Mouse (Mus musculus): ENCODE data around the gene Rbp3.
A peak's percentile ranks its signal among the peaks of the same experiment; 100 is the strongest.

The Rbp3 gene

DNA sequence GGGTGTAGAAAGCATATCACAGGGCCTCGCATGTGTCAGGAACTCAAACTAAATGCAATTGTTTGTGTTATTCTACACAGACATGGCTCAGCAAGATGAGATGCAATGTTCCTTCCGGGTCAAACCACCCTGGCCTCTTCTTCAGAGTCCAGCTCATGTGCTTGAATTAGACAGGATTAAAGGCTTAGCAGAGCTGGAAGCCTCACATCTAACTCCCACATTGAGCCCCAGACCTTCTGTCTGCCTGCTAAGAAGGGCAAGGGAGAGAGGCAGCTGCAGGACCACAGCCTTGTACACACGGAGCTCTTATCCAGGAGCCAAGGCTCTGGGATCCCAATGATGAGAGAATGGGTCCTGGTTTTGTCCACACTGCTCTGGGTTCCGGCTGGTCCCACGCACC is at the start of gene Rbp3:
TSS of gene Rbp3 (plus strand) at position 243 of the 400 bp plus-strand sequence.
- no peak for DNase-seq (ENCODE audit: low read depth, low spot score)

DNA sequence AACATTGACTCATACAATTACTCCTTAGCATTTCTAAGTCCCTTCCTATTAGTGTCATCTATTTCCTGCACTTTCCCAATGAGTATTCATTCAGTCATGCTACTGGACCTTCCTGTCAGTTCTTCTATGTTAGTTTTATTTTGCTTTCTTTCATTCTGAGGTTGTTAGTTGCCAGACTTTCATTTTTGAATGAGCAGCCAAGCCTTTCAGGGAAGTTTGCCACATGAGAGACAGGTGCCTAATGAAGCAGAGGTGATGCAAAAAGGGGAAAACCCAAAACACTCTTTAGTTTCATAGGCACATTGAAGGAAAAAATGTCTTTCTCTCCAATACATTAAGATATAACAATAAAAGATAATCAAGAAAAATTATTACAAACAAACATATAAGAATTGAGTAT is 49.0 kb upstream of the Rbp3 start:
- no peak for DNase-seq (ENCODE audit: low read depth, low spot score)

DNA sequence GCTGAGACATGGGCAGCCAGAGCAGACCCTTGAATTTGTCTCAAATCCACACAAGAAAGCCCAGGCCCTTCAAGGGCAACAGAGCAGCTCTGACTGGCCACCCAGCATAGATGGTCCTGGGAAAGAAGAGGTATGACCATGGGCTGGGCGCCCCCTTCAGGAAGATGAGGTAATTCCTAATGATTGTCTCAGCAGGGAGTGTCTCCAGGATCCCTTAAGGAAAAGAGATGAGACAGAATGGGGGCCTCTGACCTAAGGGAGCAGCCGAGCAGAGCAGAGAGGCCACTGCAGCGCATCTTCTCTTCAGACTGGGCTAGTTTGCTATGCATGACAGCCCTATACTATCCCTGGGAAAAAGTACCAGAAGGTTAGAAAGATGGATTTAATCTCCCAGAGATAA is 40.1 kb upstream of the Rbp3 start:
- DNase-seq (ENCODE audit: low read depth, low spot score), result peak; percentile 49

DNA sequence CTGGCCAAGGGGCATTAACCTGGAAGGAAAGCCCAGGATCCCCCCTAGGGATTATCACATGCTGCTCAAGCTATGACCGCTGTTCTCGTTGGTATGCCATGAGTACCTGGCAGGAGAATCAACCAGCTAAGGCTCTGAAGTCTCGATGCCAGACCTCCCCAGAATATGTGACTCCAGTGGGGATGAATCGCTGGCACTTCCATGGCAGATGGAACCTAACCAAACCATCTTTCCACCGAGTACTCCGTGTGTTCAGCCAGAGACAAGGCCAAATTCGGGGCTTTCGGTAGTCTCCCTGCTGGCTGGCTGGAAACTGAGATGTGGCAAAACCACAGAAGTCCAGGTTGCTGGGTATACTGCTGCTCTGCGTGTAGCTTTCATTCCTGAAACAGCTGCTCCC is 39.6 kb upstream of the Rbp3 start:
- no peak for DNase-seq (ENCODE audit: low read depth, low spot score)

DNA sequence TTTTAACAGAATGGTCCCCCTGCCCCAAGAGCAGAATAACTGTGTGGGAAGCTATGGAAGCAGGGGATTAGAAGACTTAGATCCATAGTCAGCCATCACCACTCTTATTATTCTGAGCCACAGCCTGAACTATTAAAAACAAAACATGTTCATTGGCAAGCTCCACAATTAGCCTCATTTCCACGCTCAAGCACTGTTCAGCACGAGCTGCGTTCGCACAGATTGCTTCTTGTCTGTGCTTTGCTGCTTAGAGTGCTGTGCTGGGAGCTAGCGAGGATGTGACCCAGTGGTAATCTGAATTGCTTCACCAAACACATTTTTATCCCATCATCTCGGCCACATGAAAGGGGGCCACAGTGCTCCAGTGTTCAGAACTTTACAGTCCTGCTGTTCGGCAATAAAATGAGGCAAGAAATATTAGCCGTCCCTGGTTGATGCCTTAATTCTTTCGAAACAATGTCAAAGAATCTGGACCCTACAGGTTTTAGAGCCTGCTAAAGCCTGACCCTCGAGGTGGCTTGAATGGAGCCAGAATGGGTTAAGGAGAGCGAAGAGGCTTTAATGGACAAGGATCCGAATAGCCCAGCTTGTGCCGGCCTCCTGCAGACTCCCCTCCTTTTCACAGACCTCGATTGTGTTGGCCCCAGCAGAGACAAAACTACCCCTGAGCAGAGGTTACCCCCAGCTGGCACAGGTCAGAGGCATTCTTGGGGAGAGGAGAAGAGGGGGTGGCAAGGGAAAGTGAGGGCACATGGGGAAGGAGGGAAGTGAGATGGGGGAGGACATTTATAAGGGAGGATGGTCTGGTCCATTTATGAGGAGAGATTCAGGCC is 32.9 kb upstream of the Rbp3 start:
- DNase-seq (ENCODE audit: low read depth, low spot score), result peak; percentile 53

DNA sequence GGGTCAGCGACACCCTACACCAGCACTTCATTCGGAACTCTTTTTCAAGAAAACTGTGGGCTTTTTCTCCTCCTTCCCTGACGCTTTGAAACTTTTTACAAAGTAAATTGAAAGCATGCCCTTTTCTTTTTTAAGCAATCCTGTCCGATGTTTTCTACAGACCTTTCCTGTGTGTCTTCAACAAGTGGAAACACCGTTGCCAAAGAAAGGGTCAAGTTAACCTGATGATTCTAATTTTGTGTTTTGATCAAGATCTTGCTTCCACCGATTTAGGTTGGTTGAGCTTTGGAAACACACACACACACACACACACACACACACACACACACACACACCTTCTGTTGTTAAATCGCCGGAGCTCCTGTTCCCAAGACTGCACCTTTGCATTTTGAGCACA is 31.0 kb upstream of the Rbp3 start:
- DNase-seq (ENCODE audit: low read depth, low spot score), result no peak

DNA sequence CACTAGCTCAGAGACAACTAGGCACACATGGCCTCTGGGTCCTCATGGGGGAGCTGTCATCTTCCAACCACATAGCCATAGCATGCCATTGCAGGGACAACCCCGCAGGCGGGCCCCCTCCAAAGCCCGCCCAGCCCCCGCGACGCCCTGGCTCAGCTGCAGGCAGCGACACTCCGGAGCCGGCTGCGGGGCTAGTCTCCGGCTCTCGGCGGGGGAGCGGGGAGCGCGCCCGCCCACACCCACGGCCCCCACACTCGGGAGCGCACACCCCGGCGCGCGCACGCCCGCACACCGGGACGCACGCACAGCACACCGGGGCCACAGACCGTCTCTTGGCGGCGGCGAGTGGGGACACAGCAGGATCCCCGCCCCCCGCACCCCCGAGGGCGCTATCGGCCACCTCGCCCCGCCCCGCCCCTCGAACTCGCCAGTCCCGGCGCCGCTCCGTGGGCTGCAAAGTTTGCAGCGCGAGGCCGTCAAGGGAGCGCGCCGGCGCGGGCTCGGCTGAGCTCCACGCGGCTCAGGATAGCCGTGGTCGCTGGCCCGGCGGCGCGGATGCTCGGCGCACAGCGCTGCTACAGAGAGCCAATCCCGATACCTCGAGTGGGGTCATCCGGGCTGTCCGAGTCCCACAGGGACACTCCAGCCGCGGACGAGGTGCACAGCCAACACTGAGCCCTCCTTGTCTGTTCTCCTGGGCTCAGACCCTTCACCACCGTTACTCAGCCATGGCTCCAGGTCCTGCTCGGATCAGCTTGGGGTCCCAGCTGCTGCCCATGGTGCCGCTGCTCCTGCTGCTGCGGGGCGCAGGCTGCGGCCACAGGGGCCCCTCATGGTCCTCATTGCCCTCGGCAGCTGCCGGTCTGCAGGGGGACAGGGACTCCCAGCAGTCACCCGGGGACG is 30.4 kb upstream of the Rbp3 start, which contains the start of gene Gdf10:
TSS of gene Gdf10 (plus strand) at position 420 of the 903 bp plus-strand sequence.
- DNase-seq (ENCODE audit: low read depth, low spot score), result peak; percentile 37

DNA sequence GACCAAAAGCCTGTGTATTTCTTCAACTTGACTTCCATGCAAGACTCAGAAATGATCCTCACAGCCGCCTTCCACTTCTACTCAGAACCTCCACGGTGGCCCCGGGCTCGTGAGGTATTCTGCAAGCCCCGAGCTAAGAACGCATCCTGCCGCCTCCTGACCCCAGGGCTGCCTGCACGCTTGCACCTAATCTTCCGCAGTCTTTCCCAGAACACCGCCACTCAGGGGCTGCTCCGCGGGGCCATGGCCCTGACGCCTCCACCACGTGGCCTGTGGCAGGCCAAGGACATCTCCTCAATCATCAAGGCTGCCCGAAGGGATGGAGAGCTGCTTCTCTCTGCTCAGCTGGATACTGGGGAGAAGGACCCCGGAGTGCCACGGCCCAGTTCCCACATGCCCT is 21.9 kb upstream of the Rbp3 start:
- no peak for DNase-seq (ENCODE audit: low read depth, low spot score)

DNA sequence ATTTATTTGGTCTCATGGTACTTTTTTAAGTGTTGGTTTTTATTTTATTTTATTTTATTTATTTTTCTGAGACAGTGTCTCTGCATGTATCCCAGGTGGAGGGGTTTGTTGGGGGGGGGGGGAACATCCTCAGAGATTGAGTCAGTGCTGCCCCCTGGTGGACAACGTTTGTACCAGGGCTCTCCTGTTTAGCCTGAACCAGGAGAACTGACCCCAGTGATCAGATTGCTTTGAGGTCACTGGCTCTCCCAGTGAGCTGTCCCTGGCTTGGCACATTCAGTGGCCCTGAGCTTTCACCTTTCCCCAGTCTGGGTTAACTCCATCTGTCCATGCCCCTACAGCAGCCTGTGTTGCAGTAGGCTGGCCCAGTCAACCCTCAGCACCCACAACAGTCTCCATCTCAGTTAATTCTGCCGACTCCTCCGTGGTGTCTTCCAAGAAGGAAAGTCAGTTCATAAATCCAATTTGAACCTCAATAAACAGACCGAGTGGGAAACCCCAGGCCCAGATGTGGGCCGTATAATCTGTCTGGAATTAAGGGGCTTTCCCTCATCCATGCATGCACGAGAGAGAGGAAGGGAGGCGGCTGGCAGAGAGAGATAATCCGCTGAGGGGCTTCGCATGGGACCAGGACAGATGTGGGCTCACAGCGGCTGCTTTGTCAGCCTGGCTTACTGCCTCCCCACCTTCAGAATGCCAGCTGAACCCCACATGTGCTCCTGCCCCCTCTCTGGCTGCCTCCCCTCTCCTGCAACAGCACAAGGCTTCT is 20.7 kb upstream of the Rbp3 start:
- peak; percentile 67 for DNase-seq (ENCODE audit: low read depth, low spot score)

DNA sequence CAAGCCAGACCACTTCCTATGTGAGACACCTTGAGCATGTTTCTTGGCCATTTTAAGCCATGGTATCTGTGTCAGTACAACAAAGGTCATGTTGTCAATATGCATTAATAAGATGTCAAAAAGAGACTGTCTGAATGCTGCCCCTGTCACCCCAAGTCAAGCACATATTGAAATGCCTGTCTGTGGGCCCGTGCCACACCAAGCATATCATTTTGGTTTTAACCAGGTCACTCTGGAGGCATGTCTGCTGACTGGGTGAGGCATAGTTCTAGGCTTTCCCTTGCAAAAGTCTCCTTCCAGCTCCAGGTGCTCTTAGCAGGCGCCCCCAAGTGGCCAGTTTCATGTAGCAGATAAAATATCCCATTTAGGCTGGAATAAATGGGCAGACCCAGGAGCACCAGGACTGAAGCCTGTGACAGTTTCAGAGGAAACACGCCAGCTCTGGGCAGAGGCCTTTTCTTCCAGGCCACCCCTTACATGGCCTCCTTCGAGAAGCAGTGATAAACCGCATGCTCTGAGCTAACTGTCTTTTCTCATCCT is 20.0 kb upstream of the Rbp3 start:
- peak; percentile 60 for DNase-seq (ENCODE audit: low read depth, low spot score)

DNA sequence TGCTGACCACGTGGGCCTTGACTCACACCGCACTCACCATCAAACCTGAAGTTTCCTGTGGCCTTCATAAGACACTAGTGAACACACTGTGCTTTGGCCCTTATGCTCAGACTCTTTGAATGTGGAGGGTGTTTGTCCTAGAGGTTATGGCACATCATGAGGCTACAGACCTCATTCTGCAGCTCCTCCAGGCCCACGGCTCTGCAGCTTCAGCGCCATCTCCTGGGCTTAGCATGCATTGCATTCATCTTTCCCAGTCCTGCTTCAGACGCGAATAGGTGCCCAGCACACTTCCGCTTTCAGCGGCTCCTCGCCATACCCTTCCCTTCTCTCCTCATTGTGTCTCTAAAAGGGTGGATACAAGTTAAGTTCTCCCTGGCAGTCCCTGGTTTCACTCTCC is 14.7 kb upstream of the Rbp3 start:
- DNase-seq (ENCODE audit: low read depth, low spot score), result peak; percentile 62

DNA sequence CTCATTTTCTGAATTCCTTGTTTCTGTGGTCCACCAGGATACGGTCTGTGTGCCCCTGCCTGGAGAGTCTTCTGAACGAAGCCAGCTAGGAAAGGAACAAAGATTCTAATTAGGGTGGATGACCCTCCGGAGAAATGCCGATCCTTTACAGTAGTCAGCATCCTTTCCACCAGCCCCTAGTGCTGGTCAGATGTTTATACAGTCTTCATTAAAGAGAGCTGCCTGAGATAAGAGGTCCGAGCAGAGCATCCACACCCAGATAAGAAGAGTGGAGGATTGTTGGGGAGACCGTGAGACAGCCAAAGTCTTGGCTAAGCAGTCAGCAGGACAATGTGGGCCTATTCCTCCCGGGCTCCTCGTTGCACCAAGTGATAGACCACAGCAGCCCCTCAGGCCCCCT is 13.1 kb upstream of the Rbp3 start, which contains the start of gene Gdf2:
TSS of gene Gdf2 (plus strand) at position 301 of the 400 bp plus-strand sequence.
- no peak for DNase-seq (ENCODE audit: low read depth, low spot score)

DNA sequence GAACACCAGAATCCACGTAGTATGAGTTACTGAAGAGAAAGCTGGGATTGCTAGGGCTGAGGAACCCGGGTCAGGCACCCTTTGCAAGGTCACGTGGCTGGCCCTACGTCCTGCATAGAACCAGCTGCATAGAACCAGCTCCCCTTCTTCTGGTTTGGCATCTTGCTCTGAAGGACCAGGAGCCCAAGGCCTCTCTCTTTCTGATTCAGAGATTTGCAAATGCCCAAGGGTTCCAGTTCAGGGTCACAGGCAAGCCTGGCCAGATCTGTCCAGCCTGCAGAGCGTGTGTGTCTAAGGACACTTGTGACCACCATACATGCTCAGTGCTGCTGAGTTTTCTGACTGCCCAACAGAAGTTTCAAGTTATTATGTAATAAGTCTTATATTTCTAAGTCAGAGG is 11.6 kb upstream of the Rbp3 start:
- no peak for DNase-seq (ENCODE audit: low read depth, low spot score)

DNA sequence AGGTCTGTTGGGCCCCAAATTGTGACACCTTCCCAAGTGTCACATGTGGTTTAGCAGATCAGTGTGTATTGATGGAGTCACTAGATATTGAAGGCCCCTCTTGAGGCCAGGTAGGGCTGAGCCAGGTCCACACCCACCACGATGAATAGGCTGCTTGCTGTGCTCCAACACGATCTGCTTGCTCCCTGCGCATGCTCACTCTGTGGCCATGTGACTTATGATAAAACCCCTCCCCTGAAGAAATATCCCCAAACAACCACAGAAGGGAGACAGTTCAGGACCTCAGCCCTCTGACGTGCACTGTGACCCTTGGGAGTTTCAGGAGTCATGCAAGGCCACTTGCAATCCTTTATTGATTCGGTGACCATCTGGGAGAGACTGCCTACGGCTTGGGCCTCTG is 7.7 kb upstream of the Rbp3 start:
- no peak for DNase-seq (ENCODE audit: low read depth, low spot score)

DNA sequence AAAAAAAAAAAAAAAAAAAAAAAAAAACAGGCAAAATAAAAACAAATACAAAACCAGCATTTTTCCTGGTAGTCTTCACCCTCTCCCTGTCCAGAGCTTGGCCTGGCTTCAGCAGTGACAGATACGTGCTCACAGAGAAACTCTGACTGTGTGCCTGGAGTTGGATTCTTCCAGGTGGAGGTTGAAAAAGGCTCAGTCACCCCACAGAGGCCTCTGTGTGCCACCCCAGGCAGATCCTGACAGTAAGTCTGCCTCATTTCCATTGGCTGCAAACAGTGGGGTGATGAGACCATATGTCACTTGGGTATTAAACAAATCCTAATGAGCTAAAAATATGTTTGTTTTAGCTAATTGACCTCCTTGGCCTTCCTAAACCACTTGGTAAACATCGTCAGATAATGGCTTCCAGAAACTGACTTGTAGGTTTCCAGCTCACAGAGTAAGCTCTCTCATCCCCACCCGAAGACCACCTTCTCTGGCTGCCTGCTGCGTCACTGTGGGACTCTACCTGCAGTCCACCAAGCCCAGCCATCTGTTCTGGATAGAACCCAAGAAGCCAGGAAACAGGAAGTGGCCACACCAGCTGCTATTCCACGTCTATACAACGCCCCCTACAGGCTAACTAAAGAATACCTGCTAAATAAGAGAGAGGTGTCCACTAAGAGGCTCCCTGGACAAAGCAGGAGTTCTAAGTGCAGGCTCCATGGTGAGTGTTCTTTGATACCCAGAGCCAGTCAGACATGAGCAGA is 1.4 kb upstream of the Rbp3 start:
- no peak for DNase-seq (ENCODE audit: low read depth, low spot score)

DNA sequence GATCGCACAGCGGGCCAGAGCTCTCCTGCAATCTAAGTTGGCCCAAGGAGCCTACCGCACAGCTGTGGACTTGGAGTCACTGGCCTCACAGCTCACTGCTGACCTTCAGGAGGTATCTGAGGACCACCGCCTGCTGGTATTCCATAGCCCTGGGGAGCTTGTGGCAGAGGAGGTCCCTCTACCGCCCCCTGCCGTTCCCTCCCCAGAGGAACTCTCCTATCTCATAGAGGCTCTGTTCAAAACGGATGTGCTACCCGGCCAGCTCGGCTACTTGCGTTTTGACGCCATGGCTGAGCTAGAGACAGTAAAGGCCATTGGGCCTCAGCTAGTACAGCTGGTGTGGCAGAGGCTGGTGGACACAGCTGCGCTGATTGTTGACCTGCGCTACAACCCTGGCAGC is 2.3 kb downstream of the Rbp3 start:
- DNase-seq (ENCODE audit: low read depth, low spot score), result no peak

DNA sequence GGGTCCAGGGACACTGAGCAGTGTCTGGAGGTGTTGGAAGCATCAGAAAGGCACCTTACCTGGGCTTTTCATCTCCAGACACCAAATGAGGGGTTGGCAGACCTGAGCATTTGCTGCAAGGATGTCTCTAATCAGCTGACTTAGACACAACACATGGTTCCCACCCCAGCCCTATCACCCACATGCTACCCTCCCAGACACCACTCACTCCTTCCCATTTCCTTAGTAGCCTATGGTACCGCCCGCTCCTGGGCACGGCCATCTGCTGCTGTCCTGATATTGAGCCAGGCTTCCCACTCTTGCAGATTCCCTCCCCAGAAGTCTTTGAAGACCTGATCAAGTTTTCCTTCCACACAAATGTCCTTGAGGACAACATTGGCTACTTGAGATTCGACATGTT is 4.4 kb downstream of the Rbp3 start:
- no peak for DNase-seq (ENCODE audit: low read depth, low spot score)

DNA sequence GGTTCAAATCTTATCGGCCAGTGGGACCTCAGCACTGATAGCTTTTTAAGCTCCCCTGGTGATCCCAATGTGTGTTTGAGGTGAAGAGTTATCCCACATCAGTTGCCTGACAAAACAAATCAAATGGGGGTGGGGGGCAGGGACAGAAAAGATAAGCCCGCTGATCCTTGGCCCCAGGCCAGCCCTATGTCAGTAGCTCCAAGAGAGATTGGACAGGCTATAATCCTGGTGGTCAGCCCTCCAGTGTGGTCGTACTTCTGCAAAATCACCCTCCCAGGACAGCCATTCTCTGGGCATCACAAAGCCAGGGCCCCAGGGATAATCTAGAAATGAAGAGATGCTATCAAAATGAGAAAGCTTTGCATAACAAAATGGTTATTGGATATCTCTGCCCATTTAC is 5.0 kb downstream of the Rbp3 start:
- no peak for DNase-seq (ENCODE audit: low read depth, low spot score)

DNA sequence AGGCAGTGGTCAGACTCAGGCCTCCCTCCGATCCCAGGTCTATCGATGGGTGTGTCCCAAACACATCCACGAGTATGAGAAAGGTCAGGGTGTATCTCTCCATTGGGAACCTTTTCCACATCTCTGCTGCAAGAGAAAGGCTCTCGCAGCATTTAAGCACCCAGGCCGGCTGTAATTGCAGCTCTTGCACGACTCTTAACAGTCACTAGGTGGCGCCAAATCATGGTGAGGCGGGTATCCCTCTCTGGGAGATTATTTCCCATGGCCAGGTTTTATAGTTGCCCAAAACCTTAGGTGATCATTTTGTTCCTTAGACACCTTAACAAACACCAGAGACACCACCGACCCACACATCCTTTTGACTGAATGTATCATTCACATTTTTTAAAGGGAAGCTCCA is 5.5 kb downstream of the Rbp3 start:
- DNase-seq (ENCODE audit: low read depth, low spot score), result peak; percentile 57

DNA sequence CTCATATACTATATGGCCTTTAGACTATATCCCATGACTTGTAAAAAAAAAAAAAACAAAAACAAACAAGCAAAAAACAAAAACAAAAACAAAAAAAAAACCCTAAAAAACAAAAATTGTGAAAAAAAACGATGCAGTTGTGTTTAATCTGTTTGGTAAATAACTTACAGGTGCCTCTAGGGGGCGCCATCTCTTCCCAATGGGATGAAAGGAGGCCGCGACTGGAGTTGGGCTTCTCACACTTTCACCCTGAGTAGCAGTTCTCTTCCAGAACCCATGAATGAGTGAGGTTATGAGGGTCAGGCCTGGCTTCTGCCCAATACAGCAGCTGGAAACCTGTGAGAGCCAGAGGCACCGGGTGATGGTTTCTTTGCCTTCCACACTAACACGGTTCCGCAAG is 11.9 kb downstream of the Rbp3 start:
- DNase-seq (ENCODE audit: low read depth, low spot score), result no peak

DNA sequence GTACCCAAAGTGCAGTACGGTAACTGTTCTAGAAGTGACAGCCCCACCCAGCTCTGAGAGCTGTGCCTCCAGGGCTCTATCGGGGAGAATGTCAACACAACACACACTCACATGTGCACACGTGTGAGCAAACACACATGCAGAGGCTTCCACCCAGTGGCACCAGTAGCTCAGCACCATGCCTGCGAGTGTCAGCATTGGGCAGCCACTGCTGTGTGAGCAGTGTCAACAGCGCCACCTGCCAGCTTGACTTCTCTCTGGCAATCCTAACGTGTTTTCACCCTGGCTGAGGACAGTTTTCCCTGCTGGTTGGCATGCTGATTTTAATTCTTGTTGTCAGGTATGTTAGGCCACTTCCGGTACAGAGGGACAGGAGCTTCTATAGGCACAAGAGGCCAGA is 18.9 kb downstream of the Rbp3 start:
- DNase-seq (ENCODE audit: low read depth, low spot score), result no peak
